Mouse (Mus musculus) liver, embryonic 16.5 days (tissue): ENCODE data around the gene Tbc1d10b. TPM values are rescaled to one million over a fixed set of nuclear protein-coding genes. Genes with fewer than 3 reads are reported as not detected.

Source experiments
- ATAC-seq: fragments of 200-750 bp; cut with Nextera tagmentation; 2 replicates; pipeline ENCODE4 v1.8.0; 2017; ENCODE audit warnings: low read depth, mild to moderate bottlenecking, moderate number of reproducible peaks, moderate library complexity
- H3K27ac ChIP-seq: fragments of 300-500 bp; sonication (generic); 2 replicates; pipeline ENCODE4 v1.5.1; 2014; ENCODE audit warnings: mild to moderate bottlenecking, low read length
- H3K27me3 ChIP-seq: fragments of 300-500 bp; sonication (generic); 2 replicates; pipeline ENCODE4 v1.6.1; 2014; ENCODE audit warnings: low read depth, low read length, mixed read lengths; ENCODE audit not compliant: control insufficient read depth, insufficient read depth
- H3K36me3 ChIP-seq: fragments of 300-500 bp; sonication (generic); 2 replicates; pipeline ENCODE4 v1.6.1; 2014; ENCODE audit warnings: mild to moderate bottlenecking; ENCODE audit not compliant: control insufficient read depth, insufficient read depth
- H3K4me1 ChIP-seq: fragments of 300-500 bp; sonication (generic); 2 replicates; pipeline ENCODE4 v1.6.1; 2014; ENCODE audit warnings: low read depth, low read length, mixed read lengths; ENCODE audit not compliant: control insufficient read depth
- H3K4me2 ChIP-seq: fragments of 300-500 bp; sonication (generic); 2 replicates; pipeline ENCODE4 v1.6.1; 2014; ENCODE audit warnings: low read depth, low read length, mixed read lengths
- H3K4me3 ChIP-seq: fragments of 300-500 bp; sonication (generic); 2 replicates; pipeline ENCODE4 v1.5.1; 2014; ENCODE audit warnings: low read depth, mild to moderate bottlenecking, low read length
- H3K9ac ChIP-seq: fragments of 300-500 bp; sonication (generic); 2 replicates; pipeline ENCODE4 v1.6.1; 2014; ENCODE audit warnings: low read depth, low read length
- H3K9me3 ChIP-seq: fragments of 300-500 bp; sonication (generic); replicated peaks from 2 replicates; pipeline ENCODE4 v1.6.1; 2016; ENCODE audit warnings: low read length; ENCODE audit not compliant: control insufficient read depth
- WGBS: fragments of 180-500 bp; shearing (Covaris S2); extraction: QIAGEN DNeasy Blood & Tissue Kit; methylation state at CpG from one replicate; pipeline ENCODE4 v1.1.7; 2014; ENCODE audit not compliant: insufficient replicate concordance; 5-methylcytosine and 5-hydroxymethylcytosine counted together
- polyA plus RNA-seq: library from polyadenylated mRNA; unstranded; fragments of >200 nt; fragmentation: Nextera tagmentation; extraction: Ambion mirVana; gene quantifications from 2 replicates; pipeline ENCODE4 v1.2.1, GENCODE M21; 2015

Gene Tbc1d10b
- polyA plus RNA-seq, 1 experiment from 2014 or later, result 15.1 TPM

DNA sequence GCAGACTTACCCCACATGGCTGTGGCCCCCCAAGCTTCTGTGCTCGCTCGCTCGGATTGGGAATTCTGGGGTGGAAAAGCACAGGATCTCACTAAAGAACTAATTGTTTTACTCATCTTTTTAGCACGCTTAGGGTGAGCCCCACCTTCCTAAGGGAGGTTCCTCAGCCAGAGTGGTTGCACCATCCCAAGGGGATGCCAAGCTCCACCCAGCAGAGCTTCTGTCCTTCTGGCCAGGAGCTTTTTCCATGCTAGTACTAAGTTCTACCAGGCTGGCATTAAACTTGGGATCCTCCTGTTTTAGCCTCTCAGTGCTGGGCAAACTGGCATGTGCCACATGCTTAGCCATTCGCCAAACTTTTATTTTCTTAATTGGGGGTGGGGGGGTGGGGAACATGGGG, 45.7 kb downstream of the Tbc1d10b start:
- H3K27me3 ChIP-seq, result no peaks in the 10 kb centered on the region
- H3K4me1 ChIP-seq, result peaks cover 2% of the 10 kb centered on the region
- H3K36me3 ChIP-seq, result no peaks in the 10 kb centered on the region
- H3K9ac ChIP-seq, result no peak overlapping the region
- no peaks in the 10 kb centered on the region for H3K9me3 ChIP-seq
- ATAC-seq, result no peak
- H3K27ac ChIP-seq, result no peak overlapping the region
- H3K4me3 ChIP-seq, result no peak overlapping the region
- WGBS, result 68% methylated on average over 5 of the region's 5 CpGs
- H3K4me2 ChIP-seq, result no peak overlapping the region

GRCm38 (mm10) chr7:127157548-127157947, 50.7 kb downstream of the Tbc1d10b start:
- Histone ChIP-seq H3K27me3 (no peaks in the 10 kb centered on the region), H3K9me3 (no peaks in the 10 kb centered on the region), H3K27ac (no peak overlapping the region), H3K36me3 (no peaks in the 10 kb centered on the region), H3K9ac (no peak overlapping the region), H3K4me3 (no peak overlapping the region), H3K4me2 (no peak overlapping the region), H3K4me1 (peaks cover 2% of the 10 kb centered on the region)
- no peak for ATAC-seq
- WGBS, result 43% methylated on average over 4 of the region's 4 CpGs

DNA sequence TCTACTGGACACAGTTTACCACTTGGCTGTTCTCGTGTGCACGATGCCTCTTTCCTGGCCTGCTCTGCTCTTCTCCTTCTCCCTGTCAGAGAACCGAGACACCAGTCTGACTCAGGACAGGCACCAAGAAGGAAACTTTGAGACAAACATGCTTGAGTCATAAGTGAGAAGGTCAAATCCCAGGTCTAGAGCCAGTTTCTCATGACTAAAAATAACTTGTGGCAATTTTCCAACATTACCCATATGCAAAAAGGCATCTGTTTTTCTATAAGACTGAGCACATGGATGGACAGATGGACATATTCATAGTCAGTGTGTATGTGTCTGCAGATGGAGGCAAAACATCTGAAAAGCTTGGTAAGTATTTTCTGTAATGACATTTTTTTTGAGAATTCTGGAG, 54.8 kb downstream of the Tbc1d10b start:
- WGBS, result 32% methylated on average over 3 of the region's 3 CpGs
- H3K4me3 ChIP-seq, result no peak overlapping the region
- H3K27ac ChIP-seq, result no peak overlapping the region
- H3K27me3 ChIP-seq, result no peaks in the 10 kb centered on the region
- H3K4me2 ChIP-seq, result no peak overlapping the region
- H3K9me3 ChIP-seq, result no peaks in the 10 kb centered on the region
- ATAC-seq, result no peak
- peaks cover 2% of the 10 kb centered on the region for H3K4me1 ChIP-seq
- H3K9ac ChIP-seq, result no peak overlapping the region
- H3K36me3 ChIP-seq, result no peaks in the 10 kb centered on the region

- Histone ChIP-seq H3K4me2 (no peak overlapping the region), H3K4me3 (no peak overlapping the region), H3K27ac (no peak overlapping the region), H3K9me3 (no peaks in the 10 kb centered on the region), H3K4me1 (no peaks in the 10 kb centered on the region; the same call in 1 of the 2 replicates), H3K27me3 (no peaks in the 10 kb centered on the region), H3K36me3 (no peaks in the 10 kb centered on the region), H3K9ac (no peak overlapping the region)
- WGBS, result 75% methylated on average over 6 of the region's 6 CpGs
- ATAC-seq, result no peak
These were observed 55.8 kb downstream of the Tbc1d10b start for GRCm38 (mm10) chr7:127152464-127152863.

DNA sequence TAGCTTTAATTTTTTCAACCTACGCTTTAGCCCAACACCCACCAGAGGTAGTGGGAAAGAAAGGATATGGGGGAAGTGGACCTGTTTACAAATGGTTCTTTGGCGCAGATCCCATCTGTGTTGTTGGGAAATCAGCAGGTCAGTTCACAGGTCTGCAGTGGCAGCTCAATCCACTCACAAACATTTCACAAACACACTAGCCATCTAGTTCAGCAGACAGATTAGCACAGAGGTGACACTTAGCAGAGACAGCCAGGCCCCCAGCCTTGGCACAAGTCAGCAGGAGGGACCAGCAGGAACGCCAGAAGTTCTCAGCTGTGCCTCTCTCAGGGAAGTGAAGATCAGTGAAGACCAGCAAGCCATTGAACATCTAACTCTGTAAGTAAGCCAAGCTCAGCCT, 60.4 kb downstream of the Tbc1d10b start:
- WGBS, result 57% methylated on average over 3 of the region's 3 CpGs
- no peaks in the 10 kb centered on the region for H3K36me3 ChIP-seq
- no peak overlapping the region for H3K4me3 ChIP-seq
- no peaks in the 10 kb centered on the region for H3K9me3 ChIP-seq
- peak; percentile 73 for ATAC-seq
- H3K4me2 ChIP-seq, result no peak overlapping the region
- no peak overlapping the region for H3K9ac ChIP-seq
- H3K4me1 ChIP-seq, result peaks cover 11% of the 10 kb centered on the region
- no peaks in the 10 kb centered on the region for H3K27me3 ChIP-seq
- peak overlapping the region; percentile 62 for H3K27ac ChIP-seq

Other genes with a start within 250 kb of the Tbc1d10b start
- 39.5 and 42.6 TPM in 2 replicates for gene Cdipt, start 232.6 kb downstream of the Tbc1d10b start, polyA plus RNA-seq
- gene Cdiptos, start 232.4 kb downstream of the Tbc1d10b start, polyA plus RNA-seq, result 0.30 and 0.74 TPM in 2 replicates
- gene Mvp, start 193.8 kb downstream of the Tbc1d10b start, polyA plus RNA-seq, result 7.7 and 8.9 TPM in 2 replicates
- not detected in 2 replicates for gene Pagr1b, start 192.0 kb downstream of the Tbc1d10b start, polyA plus RNA-seq
- gene Pagr1a, start 191.1 kb downstream of the Tbc1d10b start, polyA plus RNA-seq, result 17.2 and 24.3 TPM in 2 replicates
- 10.7 and 17.7 TPM in 2 replicates for gene Gm42742, start 187.4 kb downstream of the Tbc1d10b start, polyA plus RNA-seq
- gene Prrt2, start 187.3 kb downstream of the Tbc1d10b start, polyA plus RNA-seq, result 0.24 and 0.67 TPM in 2 replicates
- gene Maz, start 181.4 kb downstream of the Tbc1d10b start, polyA plus RNA-seq, result 19.5 and 20.9 TPM in 2 replicates
- 102 and 103 TPM in 2 replicates for gene Kif22, start 166.0 kb downstream of the Tbc1d10b start, polyA plus RNA-seq
- 0.58 TPM in 1 of 2 replicates, not detected in the other for gene Zg16, start 121.1 kb downstream of the Tbc1d10b start, polyA plus RNA-seq
- 8.1 and 8.7 TPM in 2 replicates for gene AI467606, start 117.1 kb downstream of the Tbc1d10b start, polyA plus RNA-seq
- gene Qprt, start 86.2 kb downstream of the Tbc1d10b start, polyA plus RNA-seq, result 74.1 and 76.6 TPM in 2 replicates
- gene Spn, start 70.6 kb downstream of the Tbc1d10b start, polyA plus RNA-seq, result 5.5 and 6.3 TPM in 2 replicates
- 17.4 and 18.1 TPM in 2 replicates for gene Cd2bp2, start 12.4 kb downstream of the Tbc1d10b start, polyA plus RNA-seq
- 61.0 and 92.3 TPM in 2 replicates for gene Mylpf, start 422 bp upstream of the Tbc1d10b start, polyA plus RNA-seq
- 5.7 and 5.9 TPM in 2 replicates for gene Zfp553, start 24.6 kb upstream of the Tbc1d10b start, polyA plus RNA-seq
- 10.1 and 11.1 TPM in 2 replicates for gene Sept1, start 24.7 kb upstream of the Tbc1d10b start, polyA plus RNA-seq
- 11.0 and 13.8 TPM in 2 replicates for gene Zfp771, start 35.8 kb upstream of the Tbc1d10b start, polyA plus RNA-seq
- 79.8 and 83.4 TPM in 2 replicates for gene Dctpp1, start 52.2 kb upstream of the Tbc1d10b start, polyA plus RNA-seq
- 164 and 180 TPM in 2 replicates for gene Sephs2, start 65.6 kb upstream of the Tbc1d10b start, polyA plus RNA-seq
- 5.4 and 6.7 TPM in 2 replicates for gene Itgal, start 87.8 kb upstream of the Tbc1d10b start, polyA plus RNA-seq
- 4.1 and 4.2 TPM in 2 replicates for gene Zfp768, start 137.1 kb upstream of the Tbc1d10b start, polyA plus RNA-seq
- 1.7 and 2.0 TPM in 2 replicates for gene Zfp747, start 167.6 kb upstream of the Tbc1d10b start, polyA plus RNA-seq
- 1.3 TPM in 2 replicates for gene 9130019O22Rik, start 178.7 kb upstream of the Tbc1d10b start, polyA plus RNA-seq
- gene E430018J23Rik, start 185.2 kb upstream of the Tbc1d10b start, polyA plus RNA-seq, result 1.8 and 1.9 TPM in 2 replicates
- gene Zfp764, start 198.4 kb upstream of the Tbc1d10b start, polyA plus RNA-seq, result 1.3 and 1.4 TPM in 2 replicates
- 8.0 and 8.3 TPM in 2 replicates for gene Zfp688, start 213.6 kb upstream of the Tbc1d10b start, polyA plus RNA-seq
- 2.2 and 2.9 TPM in 2 replicates for gene Zfp689, start 240.7 kb upstream of the Tbc1d10b start, polyA plus RNA-seq